Mouse (Mus musculus) gastrocnemius, postnatal 25 days (tissue): ENCODE results near the gene E2f6. TPM values are rescaled to one million over a fixed set of nuclear protein-coding genes. Genes with fewer than 3 reads are reported as not detected.
A peak's percentile ranks its signal among the peaks of the same experiment; 100 is the strongest.

Source experiments
- DNase-seq: peaks from one replicate; pipeline ENCODE4 v3.0.0; 2022
- long read RNA-seq, 2 experiments: library from polyadenylated mRNA; stranded (forward); transcript quantifications; one replicate each; pipeline ENCODE4 v2.0.0; 2021
- total RNA-seq, 2 experiments: library from RNA; stranded (reverse); gene quantifications; 1 replicate in 1 of 2; 2 replicates in 1 of 2; pipeline ENCODE4 v1.2.3; 2021

The E2f6 gene
- total RNA-seq, result 100 to 1,000 TPM in 1 of 2 experiments, 10 to 100 TPM in 1; 96.4 to 114 TPM
- long read RNA-seq, experiment 1, transcript E2f6-201 (7 exons, 2,418 nt), result minor isoform, 19 of 114 reads
- long read RNA-seq, experiment 1, transcript E2f6-204 (8 exons, 2,362 nt), result major isoform, 72 of 114 reads
- long read RNA-seq, experiment 1, partial matches to known transcripts, result 6 of 114 reads
- long read RNA-seq, experiment 1, other reads (novel, unspliced or antisense), result 15 of 114 reads
- long read RNA-seq, experiment 2, transcript E2f6-201 (7 exons, 2,418 nt), result minor isoform, 27 of 146 reads
- long read RNA-seq, experiment 2, transcript E2f6-204 (8 exons, 2,362 nt), result major isoform, 94 of 146 reads
- long read RNA-seq, experiment 2, partial matches to known transcripts, result 5 of 146 reads
- long read RNA-seq, experiment 2, other reads (novel, unspliced or antisense), result 17 of 146 reads

DNA sequence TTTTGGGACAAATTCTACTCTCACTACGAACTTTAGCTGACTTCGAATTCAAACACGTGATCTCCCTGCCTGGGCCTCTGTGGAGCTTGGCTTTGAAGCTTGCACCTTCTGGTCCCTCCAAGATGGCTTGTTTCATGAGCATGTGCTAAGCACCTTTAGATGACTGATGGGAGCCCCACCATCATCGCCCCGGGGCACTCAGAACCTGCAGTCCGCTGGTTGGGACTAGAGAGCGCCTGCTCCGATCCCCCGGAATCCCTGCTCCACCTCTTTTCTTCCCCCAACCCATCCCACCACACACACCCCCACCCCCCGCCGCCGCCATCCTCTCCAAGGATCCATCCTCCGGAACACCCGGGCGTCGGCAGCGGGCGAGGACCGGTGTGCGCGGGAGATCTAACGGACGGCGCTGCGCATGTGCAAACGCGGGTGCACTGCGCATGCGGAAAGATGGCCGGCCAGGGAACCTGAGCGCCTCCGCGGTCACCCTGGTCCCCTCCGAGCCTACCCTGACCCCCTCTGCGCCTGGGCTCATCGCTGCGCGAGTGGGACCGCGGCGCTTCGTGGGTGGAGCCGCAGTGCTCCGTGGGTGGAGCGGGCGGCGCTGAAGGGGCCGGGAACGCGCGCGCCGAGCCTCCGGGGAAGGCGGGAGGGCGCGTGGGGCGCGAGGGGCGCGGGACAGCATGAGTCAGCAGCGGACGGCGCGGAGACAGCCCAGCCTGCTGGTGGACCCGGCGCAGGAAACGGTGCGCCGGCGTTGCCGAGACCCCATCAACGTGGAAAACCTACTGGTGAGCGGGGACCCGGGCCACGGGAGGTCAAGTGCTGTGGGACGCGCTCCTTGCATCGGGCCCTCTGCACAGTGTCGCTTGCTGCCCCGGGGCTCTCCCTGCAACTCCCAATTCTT lies at the start of gene E2f6:
Gene E2f6, plus strand, starts transcription at position 439 of the 907 bp plus-strand sequence.
- peak; percentile 80 for DNase-seq

DNA sequence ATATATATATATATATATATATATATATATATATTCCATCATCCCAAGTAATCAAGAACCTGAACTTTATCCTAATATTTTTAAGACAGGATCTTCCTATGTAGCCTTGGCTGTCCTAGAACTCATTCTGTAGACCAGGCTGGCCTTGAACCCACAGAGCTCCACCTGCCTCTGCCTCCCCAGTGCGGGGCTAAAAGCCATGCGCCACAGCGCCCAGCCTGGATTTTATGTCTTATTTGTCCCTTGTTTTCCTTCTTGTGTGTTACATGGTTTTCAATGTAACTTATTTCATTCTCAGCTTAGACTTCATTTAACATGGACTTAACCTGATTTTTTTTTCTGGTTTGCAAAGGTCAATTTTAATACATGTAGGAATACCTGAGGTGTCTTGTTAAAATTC lies 49.3 kb upstream of the E2f6 start:
- DNase-seq, result no peak

DNA sequence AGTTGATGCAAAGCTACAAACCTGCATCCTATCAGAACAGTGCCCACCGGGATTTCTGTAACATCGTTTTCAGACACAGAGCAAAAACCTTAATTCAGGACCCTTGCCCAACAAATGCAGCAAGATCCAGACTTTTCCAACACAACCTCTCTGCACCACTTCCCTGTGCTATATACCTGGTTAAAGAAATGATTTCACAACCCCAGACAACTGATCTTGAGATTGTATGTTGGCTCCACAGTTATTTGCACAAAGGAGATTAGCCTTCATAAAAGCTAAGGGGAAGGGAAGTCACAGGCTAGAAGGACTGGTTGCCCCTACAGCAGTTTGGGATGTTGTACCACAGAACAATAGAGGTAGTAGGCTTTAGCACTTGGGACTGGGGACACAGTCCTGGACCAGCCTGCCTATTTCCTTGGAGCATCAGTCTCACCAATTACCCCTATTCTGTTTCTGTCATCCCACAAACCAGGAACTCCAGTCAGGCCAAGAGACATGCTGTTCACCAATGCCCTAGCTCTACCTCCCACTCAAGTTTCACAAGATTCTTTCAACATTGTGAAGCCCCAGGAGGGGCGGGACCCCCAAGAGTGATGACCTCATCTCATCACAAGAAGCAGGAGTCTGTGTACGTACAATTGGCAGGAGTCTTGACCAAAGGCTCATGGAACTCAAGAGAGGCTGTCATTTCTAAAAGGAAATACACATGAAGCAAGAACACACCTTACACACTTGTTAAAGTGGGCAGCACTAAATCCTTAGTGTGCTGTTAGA lies 46.9 kb upstream of the E2f6 start:
- DNase-seq, result no peak

DNA sequence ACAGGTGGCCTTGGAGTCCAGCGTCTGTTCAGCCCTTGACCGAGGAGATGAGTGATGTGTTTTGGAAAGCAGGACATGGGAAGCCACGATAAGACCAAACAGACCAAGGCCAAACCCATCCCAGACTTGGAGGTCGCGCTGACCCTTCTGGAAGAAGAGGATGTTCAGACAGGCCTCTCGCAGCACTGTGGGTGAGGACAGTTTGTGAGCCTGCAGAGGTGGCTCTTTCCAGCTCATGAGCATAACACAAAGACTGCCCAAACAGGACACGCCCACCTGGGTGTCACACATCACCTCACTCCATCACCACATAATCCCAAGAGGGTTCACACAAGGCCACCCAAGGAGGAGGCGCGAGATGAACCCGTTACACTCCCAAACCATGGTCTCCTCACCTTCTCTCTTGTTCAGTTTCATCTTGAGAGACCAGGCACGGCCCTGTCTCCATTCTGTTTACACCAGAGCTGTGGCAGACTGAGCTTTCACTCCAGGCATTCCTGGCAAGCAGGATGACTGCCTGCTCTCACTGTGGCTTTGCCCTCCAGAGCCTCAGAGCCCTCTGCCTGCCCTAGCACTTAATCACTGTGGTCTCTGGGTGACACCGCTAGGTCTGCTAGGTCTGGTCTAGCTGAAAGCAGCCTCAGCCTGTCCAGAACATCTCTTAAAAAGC lies 45.9 kb upstream of the E2f6 start:
- DNase-seq, result no peak

DNA sequence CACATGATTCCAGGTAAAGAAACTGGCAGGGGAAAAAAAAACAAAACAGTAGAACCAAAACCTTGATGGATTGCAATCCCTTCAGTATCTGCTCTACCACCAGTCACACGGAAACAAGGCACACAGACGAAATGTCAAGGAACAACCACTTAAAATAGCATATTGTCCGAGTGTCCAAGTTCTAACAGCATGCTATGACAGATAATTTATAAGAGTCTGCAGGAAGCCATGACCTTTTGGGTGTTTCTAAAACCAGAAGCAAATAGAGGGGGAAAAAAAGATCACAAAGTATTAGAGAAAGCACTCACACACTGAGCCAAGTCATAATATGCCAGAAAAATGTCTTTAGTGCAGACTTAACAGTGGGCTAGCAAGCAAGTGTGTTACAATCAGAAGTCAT lies 42.5 kb upstream of the E2f6 start:
- DNase-seq, result no peak

DNA sequence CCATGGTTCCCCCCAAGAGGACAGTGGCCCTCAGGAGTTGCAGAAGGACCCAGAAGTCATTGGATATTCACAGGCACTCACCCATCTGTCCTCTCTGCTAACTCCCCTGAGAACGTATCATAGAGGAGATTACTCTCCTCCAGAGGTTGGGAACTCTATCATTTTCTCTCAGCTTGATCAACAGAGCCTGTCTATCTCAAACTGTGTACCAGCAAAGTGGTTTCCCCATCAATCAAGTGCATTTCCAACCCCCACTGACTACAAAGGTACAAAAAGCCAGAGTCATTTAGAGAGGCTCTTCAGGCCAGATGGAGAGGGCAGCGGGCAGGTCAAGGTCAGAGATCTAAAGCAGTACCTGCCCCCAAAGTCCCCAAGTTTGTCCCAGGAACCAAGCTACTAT lies 42.1 kb upstream of the E2f6 start:
- no peak for DNase-seq

DNA sequence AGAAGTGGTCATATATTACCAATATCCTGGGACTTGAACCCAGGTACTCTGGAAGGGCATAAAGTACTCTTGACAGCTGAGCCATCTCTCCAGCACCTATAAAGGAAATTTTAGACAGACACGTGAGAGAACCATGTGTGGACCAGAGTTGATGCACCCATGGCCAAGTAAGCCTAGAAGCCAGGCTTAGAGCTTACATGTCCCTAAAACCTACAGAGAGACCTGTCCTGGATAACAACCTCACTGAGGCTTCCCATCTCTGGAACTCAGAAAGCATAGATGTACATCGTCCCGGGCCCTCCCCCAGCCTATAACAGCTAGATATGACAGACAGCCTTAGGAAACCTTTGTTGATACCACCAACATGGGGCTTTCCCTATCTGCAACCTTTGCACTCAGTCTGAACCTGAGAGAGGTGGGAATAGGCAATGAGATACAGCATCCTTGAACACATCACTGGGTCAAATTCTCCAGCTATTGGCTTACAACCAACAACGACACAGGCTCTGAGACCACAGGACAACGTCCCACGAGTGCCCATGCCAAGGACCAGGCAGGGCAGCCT lies 41.1 kb upstream of the E2f6 start:
- no peak for DNase-seq

DNA sequence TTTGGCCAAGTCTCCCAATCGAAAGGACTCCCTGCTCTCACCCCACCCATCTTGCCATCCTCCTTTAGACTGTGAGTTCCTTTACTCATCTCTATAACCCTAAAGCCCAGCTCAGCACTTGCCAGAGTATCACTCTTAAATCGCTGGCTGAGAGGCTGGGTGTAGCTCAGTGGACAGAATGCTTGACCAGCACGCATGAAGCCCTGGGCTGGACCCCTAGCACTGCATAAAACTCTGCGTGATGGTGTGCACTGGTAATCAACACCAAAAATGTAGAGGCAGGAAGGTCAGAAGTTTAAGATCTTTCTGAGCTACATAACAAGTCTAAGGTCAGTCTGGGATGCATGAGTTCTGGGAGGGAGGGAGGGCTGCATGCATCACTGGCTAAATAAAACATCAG lies 36.2 kb upstream of the E2f6 start:
- no peak for DNase-seq

DNA sequence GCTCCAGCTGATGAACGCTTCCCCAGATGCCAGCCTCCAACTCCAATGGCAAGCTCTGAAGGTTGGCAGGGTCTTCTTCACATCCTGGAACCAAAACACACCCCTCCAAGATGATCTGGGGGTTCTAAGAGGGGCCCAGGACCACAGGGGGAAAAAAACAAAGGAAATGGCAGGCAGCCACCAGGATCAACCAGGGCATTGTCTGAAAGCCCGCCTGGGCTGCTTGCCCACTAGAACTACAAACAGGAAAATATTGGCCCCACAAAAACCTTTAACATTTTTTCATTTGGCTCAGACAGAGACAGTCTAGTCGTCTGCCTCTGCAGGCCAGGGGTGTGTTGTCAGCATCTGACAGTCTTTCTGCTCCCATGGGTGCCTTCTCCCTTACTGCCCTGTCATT lies 35.4 kb upstream of the E2f6 start:
- DNase-seq, result no peak

DNA sequence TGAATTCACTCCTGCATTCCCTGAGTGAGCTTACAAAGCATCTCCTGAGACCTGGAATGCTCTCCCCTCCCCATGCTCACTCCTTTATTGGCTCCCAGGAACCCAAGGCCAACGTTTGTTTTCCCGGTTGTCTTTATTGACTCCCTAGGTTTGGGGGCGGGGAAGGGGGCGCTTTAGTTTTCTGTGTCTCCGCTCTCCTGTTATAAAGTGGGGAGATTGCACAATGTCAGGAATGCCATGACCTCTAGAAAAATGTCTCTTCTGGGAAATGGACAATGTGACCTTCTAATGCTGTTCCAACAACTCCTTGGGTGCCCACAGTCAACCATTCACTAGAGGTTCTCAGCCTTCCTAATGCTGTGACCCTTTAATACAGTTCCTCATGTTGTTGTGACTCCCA lies 32.2 kb upstream of the E2f6 start:
- no peak for DNase-seq

DNA sequence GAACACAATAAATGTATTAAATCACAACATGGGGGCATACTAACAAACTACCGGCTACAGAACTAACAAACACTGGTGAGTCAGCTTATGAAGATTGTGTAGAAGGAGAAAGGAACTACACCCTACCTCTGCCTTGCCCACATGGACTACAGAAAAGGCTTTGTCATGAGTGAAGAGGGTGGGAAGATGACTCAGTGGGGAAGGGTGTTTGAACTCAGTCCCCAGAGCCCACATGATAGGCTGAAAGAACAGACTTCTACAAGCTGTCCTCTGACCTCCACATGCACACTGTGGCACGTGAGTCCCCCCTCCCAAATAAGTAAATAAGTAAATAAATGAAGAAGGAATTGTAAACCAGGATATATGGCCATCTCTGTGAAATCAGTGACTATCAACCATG lies 31.6 kb upstream of the E2f6 start:
- no peak for DNase-seq

DNA sequence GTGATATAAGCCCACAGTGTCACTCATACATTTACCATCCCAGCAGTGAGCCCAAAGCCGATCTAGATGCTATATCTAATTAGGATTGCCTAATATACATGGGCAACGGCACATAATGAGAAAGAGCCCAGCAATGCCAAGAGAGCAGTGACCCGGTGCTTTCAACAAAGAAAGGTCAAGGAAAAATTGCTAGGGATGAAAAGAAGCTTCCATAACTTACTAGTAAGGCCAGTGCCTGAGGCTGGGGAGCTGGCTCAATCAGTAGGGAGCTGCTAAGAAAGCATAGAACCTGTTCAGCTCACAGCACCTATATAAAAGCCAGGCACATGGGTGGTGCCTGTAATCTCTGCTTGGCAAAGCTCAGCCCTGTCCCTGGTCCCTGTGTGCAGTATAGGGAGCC lies 30.4 kb upstream of the E2f6 start:
- DNase-seq, result no peak

DNA sequence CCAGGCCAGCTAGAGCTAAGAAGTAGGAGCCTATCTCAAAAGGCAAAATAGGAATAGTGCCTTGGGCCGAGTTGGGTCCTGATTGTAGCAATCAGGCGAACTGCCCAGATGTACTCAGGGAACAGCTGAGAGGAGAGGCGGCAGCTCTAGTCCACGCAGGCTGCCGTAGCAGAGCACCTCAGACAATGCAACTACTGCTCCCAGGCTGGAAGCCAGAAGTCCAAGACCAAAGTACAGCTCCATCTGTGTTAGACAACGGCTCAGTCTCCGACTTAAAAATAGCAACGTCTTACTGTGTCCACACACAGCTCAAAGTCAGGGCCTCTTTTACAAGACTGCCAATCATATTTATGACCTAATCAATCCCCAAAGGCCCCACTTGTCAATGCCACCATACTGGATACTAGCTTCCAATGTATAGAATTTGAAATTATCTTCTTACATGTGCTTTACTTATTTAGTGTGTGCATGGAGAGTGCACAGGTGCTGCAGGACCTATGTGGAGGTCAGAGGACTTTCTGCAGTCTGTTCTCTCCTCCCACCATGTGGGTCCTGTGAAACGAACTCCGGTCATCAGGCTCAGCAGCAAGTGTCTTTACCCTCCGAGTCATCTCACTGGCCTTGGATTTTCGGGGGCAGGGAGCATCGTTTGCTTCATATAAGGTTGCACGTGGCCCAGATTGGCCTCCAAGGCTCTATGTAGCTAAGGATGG lies 29.6 kb upstream of the E2f6 start:
- DNase-seq, result no peak

DNA sequence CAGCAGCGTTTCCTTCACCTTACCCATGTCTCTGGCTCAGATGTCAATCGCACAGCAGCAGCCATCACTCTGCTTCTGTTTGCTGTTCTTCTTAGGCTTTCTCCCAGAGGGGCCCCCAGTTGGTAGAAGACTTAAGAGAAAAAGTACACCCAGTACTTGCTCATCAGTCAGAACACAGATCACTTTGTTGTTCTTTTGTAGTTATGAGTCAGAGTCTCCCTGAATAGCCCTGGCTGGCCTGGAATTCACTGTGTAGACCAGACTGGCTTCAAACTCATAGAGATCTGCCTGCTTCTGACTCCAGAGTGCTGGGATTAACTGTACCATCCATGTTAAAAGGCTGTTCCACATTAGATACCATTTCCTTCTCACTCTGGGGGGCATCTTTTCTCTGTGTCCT lies 22.2 kb upstream of the E2f6 start:
- no peak for DNase-seq

DNA sequence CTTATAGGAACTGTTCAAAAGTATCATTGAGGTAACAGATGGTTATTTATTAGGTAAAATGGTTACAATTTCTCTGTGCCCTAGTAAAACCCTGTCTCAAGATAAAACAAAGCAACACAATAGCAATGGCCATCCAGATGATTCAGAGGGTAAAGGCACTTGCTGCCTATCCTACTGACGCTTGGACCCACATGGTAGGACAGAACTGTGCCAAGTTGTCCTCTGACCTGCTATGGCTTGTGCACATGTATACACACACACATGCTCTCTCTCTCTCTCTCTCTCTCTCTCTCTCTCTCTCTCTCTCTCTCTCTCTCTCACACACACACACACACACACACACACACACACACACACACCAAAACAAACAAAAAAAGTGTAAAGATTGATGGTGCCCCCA lies 21.6 kb upstream of the E2f6 start:
- DNase-seq, result no peak

DNA sequence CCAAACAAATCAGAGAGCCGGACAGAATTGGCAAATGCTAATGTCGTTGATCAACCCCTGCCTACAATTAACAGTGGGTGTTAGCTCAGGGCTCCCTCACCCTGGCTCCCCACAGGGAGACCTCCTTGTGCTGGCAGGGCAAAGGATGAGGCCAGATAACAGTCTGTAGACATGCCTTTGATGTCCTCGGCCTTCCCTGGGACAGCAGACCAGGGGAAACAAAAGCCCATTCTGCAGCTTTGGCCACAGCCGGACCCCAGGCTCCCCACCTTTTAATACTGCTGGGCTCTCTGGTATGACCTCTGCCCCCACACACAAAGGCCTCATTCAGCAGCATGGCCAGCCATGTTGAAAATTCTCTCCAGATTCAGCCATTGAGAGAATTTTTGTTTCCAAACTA lies 21.0 kb upstream of the E2f6 start:
- DNase-seq, result no peak

DNA sequence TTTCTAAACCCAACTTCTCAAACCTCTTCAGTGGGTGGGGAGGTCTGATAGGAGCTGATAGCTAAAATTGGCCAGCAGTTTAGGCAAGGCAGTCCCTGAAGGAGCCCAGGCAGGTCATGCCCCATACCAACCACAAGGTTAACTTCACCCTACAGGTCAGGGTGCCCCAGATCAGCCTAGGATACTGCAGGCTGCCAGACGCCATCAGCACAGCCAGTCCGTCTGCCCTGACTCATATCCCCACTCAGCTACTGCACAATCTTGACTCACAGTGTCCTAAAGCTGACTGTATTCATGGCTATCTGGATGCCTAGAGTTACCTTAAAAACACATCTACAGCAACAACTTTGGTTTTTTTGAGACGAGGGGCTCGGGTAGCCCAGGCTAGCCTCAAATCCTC lies 20.3 kb upstream of the E2f6 start:
- DNase-seq, result no peak

DNA sequence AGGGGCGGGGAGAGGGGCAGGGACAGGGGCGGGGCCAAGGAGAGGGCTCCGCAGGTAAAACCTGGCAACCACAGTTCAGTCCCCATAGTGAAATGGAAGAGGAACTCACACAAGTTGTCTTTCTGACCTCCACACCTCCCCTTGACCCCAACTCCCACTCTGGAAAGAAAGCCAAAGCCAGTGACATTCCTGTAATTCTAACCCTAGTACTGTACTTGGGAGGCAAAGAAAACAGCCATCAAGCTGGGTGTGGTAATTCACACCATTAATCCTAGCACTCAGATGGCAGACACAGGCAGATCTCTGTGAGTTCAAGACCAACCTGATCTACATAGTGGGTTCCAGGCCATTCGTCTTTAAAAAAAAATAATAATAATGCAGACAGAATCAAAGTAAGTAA lies 17.4 kb upstream of the E2f6 start:
- no peak for DNase-seq

DNA sequence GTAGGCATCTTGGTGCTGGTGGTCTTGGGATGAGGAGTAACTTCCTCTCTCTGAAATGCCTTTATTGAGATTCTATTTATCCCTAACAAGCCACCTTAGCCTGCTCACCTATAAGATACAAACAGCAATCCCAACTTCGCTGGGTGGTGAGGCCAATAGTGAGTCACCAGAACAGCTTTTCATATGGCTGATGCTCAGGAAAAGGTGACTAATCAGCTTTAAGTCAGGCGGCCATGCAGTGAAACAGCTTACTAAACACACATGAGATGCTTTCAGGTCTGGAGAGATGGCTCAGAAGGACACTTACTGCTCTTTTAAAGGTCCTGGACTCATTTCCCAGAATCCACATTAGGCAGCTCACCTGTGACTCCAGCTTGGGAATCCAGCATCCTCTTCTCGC lies 15.0 kb upstream of the E2f6 start:
- DNase-seq, result no peak

DNA sequence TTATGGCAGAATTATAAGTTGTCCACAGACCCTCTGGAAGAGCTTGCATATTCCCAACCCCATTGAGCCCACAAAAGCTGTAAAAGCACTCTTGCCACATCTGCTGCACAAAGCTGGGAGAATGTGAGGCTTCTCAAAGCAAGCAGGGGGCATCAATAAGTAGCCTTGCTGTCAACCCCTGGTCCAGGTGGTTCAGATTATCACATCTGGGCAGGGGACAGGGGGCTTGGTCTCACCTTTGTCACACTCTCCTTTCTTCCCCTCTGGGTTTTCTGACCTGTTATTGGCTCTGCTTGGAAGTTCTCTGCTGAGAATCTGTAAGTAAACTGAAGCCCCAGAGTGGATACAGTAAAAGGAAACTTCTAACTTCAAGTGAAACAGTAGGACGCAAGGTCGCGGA lies 11.9 kb upstream of the E2f6 start:
- no peak for DNase-seq

DNA sequence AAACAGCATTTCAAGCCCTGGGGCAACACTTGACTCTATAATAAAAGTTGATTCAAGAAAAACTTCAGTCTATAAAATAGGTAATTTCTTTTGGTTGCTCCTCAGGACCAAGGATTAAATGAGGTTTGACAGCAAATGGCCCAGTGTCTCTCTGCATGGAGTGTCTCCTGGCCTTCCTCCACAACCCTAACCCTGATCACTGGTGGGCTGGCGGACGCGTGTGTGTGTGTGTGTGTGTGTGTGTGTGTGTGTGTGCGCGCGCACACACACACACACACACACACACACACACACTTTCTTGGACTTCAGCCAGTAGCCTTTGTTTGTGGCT lies 10.9 kb upstream of the E2f6 start:
- no peak for DNase-seq
